Mouse (Mus musculus): Measurements from ENCODE around the gene Xrcc6. TPM values are rescaled to one million over a fixed set of nuclear protein-coding genes. Genes with fewer than 3 reads are reported as not detected.

Gene Xrcc6
- polyA plus RNA-seq (2017; shearing (Covaris generic)), result 76.9 TPM

DNA sequence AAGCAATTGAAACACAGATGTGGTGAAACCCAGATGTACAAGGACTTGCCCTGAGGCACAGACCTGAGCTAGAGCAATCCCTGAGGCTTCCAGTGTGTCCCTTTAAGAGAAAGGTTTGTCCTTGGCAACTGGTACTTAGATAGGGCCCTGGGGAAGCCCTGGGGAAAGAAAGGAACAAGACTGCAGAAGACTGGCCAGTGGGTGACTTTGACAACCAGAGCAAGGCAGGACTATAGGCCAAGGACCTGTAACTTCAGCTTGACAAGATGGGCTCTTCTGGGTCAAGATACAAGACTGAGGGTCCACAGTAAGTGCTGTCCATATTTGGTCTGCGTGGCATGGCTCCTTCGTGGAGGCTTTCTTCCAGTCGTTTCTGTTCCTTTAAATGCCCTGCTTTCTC lies at the start of gene Xrcc6:
Xrcc6 (plus strand) TSS at position 190 of the 400 bp plus-strand sequence.

DNA sequence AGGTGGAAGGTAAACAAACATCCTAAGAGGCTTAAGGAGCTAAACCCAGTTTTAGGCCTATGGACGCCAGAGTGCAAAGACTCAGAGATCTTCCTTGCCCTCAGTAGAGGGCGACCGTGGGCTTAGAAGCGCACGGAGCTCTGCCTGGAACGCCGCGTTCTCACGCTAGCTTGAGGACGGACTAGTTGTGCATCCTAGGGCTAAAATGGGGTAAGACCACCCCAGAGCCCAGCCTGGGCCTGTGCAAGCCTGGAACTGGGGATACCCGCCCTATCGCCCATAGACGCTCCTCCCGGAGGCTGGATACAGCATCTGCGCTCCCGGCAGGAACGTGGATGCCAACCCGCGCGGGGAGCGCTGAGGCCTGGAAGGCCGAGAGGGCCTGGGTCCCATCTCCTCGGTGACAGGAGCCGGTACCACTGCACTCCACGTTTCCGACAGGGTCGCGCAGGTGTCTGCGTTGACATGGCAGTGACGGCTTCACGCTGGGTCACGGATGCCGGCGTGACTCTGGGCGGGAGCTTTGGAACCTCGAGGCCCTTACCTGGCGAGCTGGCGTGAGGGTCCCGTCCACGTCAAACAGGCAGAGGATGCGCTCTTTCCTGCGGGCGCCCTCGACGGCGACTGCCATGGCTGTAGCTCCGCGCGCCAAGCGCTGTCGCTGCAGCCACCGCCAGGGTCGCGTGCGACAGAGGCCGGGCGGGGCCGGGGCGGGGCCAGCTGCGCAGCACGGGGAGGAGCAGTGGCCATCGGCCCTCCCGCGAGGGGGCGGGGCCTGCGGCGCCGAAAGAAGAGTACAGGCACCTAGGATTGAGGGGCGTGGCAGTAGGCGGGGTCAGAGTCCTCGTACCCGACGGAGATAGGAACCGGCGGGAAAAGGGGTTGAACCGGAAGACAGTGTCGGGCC lies 27.2 kb upstream of the Xrcc6 start, which contains the start of gene Pmm1:
Pmm1 (minus strand) TSS at position 760 of the 907 bp plus-strand sequence.

DNA sequence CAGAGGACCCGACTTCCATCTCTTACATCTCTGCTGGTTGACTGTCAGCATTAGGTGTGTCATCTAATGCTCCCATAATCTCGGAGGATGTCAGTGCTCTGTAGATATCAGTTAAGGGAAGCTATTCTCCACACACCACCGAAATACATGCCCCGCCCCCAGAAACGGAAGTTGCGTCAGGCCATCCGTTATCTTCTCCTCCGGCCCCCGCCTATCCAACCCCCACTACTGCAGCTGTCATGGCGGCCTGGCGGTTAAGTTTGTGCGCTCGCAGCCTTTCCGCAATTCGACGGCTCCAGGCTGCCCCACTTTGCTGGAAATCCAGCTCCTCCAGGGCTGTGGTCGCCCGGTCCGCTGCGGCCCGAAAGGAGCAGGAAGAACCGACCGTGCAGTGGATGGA lies 7.3 kb upstream of the Xrcc6 start, which contains the start of gene 1700029P11Rik:
1700029P11Rik (plus strand) TSS at position 220 of the 400 bp plus-strand sequence.

DNA sequence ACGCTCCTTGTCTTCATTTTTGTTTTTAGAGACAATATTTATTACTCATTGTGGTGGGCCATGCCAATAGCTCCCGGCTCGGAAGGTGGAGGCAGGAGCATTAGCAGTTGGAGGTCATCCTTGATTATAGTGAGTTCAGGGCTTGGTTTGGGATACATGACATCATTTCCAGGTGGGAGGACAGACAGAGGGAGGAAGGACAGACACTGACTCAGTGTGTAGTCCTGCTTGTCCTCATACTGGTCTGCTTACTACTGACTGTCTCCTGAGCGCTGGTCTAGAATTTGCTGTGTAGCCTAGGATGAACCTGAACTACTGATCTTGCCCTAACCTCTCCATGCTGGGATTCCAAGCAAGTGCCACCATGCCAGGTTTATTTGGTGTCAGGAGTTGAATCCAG lies 46.1 kb downstream of the Xrcc6 start, which contains the start of gene Desi1:
Desi1 (minus strand) TSS at position 101 of the 400 bp plus-strand sequence.

DNA sequence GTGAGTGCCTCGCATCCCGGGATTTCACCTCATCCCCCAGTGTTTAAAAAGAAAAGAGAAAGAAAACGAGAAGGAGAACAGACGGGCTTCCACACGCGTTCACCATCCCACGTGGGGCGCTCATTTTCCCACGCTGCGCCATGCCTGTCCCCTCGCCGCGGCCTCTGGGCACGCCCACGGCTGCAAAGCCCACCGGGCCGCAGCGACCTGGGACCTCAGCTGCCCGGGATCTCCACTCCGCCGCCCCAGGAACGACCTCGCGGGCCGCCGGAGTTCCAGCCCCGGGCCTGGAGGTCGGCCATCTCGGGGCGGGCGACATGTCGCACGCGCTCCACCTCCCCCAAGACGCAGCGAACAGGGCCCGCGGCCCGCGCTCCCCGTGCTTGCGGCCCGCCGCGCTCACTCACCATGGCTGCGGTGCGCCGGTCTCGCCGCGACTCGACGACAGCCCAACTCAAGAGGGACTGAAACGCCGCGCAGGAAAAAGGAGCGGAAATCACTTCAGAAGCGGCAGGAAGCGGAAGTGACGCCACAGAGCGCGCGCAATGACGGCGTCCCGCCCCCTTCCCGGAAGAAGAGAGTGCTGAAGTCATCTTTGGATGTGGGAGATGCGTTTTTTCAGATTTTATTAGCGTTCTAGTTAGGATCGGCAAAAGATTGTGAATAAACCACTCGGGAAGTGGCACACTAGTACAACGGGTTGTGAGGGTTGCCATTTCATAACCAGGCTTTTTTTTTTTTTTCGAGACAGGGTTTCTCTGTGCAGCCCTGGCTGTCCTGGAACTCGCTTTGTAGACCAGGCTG lies 59.6 kb downstream of the Xrcc6 start, which contains the start of gene Snu13:
Snu13 (minus strand) TSS at position 519 of the 804 bp plus-strand sequence.

DNA sequence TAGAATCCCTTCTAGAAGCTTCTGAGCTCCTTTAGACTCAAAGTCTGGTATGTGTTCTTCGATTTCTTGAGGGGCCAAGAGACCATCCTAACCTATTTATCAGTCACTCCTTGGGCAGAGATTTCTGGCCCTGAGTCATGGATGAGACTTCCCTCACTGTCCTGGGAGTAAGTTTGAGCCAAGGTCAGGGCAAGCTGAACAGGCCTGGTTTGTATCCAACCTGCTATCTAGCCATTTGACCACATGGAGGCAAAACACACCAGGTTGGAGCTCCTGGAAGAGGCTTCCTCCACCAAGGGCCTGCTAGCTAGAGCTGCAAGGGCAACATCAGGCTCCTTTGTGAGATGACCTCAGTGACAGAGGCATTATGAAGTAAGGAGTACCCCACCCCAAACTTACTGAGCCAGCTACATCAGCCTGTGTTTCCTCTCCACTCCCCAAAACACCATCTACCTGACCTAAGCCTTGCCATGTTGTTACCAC lies 71.1 kb downstream of the Xrcc6 start, which contains the start of gene 4930407I10Rik:
4930407I10Rik (plus strand) TSS at position 433 of the 483 bp plus-strand sequence.

DNA sequence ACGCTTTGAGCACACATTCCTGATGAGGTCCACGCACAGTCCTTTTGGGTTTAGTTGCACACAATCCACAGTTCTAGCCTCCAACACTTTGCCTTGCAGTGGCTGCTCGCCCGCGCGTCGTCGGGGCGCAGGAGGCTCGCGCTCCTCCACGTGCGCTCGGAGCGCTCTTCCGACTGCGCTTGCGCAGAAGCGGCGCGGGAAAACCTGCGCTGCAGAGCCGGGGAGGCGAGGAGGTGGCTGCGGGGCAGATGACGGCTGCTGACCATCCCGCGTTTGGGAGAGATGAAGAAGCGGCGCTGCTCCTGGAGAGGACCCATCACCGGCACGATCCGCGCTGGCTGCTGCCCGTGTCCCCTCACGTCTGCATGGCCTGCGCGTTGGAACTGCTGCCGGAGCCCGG lies 82.3 kb downstream of the Xrcc6 start, which contains the start of gene Mei1:
Mei1 (plus strand) TSS at position 99 of the 400 bp plus-strand sequence.

Other genes with a start within 250 kb of the Xrcc6 start
- gene Zc3h7b, start 242.8 kb upstream of the Xrcc6 start, polyA plus RNA-seq (2017; shearing (Covaris generic)), result 6.3 TPM
- gene Rangap1, start 242.3 kb upstream of the Xrcc6 start, polyA plus RNA-seq (2017; shearing (Covaris generic)), result 75.2 TPM
- 30.7 TPM for gene Tef, start 185.4 kb upstream of the Xrcc6 start, polyA plus RNA-seq (2017; shearing (Covaris generic))
- gene Tob2, start 129.0 kb upstream of the Xrcc6 start, polyA plus RNA-seq (2017; shearing (Covaris generic)), result 65.7 TPM
- gene Phf5a, start 115.9 kb upstream of the Xrcc6 start, polyA plus RNA-seq (2017; shearing (Covaris generic)), result 90.6 TPM
- 140 TPM for gene Aco2, start 115.5 kb upstream of the Xrcc6 start, polyA plus RNA-seq (2017; shearing (Covaris generic))
- gene Polr3h, start 61.6 kb upstream of the Xrcc6 start, polyA plus RNA-seq (2017; shearing (Covaris generic)), result 51.3 TPM
- gene Csdc2, start 51.1 kb upstream of the Xrcc6 start, polyA plus RNA-seq (2017; shearing (Covaris generic)), result not detected
- 9.4 TPM for gene Pmm1, start 26.9 kb upstream of the Xrcc6 start, polyA plus RNA-seq (2017; shearing (Covaris generic))
- not detected for gene 1700029P11Rik, start 7.3 kb upstream of the Xrcc6 start, polyA plus RNA-seq (2017; shearing (Covaris generic))
- gene Desi1, start 46.0 kb downstream of the Xrcc6 start, polyA plus RNA-seq (2017; shearing (Covaris generic)), result 33.7 TPM
- 164 TPM for gene Snu13, start 59.8 kb downstream of the Xrcc6 start, polyA plus RNA-seq (2017; shearing (Covaris generic))
- not detected for gene 4930407I10Rik, start 71.3 kb downstream of the Xrcc6 start, polyA plus RNA-seq (2017; shearing (Covaris generic))
- 0.04 TPM for gene Mei1, start 82.2 kb downstream of the Xrcc6 start, polyA plus RNA-seq (2017; shearing (Covaris generic))
- 27.4 TPM for gene Ccdc134, start 140.1 kb downstream of the Xrcc6 start, polyA plus RNA-seq (2017; shearing (Covaris generic))
- gene Srebf2, start 159.3 kb downstream of the Xrcc6 start, polyA plus RNA-seq (2017; shearing (Covaris generic)), result 142 TPM
- gene Shisa8, start 225.0 kb downstream of the Xrcc6 start, polyA plus RNA-seq (2017; shearing (Covaris generic)), result 0.29 TPM
- 2.5 TPM for gene Tnfrsf13c, start 236.5 kb downstream of the Xrcc6 start, polyA plus RNA-seq (2017; shearing (Covaris generic))